Mouse (Mus musculus) CH12.LX (cell line): ENCODE measurements around the gene Nup155. TPM values are rescaled to one million over a fixed set of nuclear protein-coding genes. Genes with fewer than 3 reads are reported as not detected.

Source experiments
- DNase-seq: peaks from one replicate; pipeline ENCODE4 v3.0.0-alpha.2; 2013; ENCODE audit errors: extremely low read depth
- H3K27ac ChIP-seq: 2 replicates; pipeline ENCODE4 v1.5.1; 2012; ENCODE audit warnings: low read depth, mild to moderate bottlenecking, control low read depth, moderate library complexity; ENCODE audit not compliant: insufficient read depth
- H3K27me3 ChIP-seq: replicated peaks from 2 replicates; pipeline ENCODE3; 2012; ENCODE audit warnings: inconsistent platforms
- H3K36me3 ChIP-seq, 2 experiments: replicated peaks in 1 of 2; 2 replicates each; pipeline versions ENCODE3 to v1.6.1; 2012; ENCODE audit warnings: inconsistent platforms in 1 of 2, low read length in 1 of 2, mild to moderate bottlenecking in 1 of 2, mixed read lengths in 1 of 2, moderate library complexity in 1 of 2; ENCODE audit not compliant: control insufficient read depth in 1 of 2, insufficient read depth in 1 of 2
- H3K4me1 ChIP-seq, 2 experiments: 2 replicates each; pipeline ENCODE4 v1.6.1; 2012; ENCODE audit warnings: inconsistent platforms in 1 of 2, moderate library complexity in 1 of 2; ENCODE audit not compliant: insufficient read depth in 2 of 2, control insufficient read depth in 1 of 2
- H3K4me2 ChIP-seq: 2 replicates; pipeline ENCODE4 v1.6.1; 2012; ENCODE audit warnings: low read depth, mild to moderate bottlenecking, control low read depth; ENCODE audit not compliant: poor library complexity, insufficient read depth, severe bottlenecking
- H3K4me3 ChIP-seq, 3 experiments: fragments of 150-350 bp in 1 of 3; sonication (generic) in 1 of 3; replicated peaks in 1 of 3; 2 replicates each; pipeline versions ENCODE3 to v1.5.1; 2011 to 2012; ENCODE audit warnings: low read depth in 2 of 3, low read length in 2 of 3, mild to moderate bottlenecking in 2 of 3, moderate library complexity in 2 of 3, control low read depth in 1 of 3, improper control_type of control experiment in 1 of 3, inconsistent platforms in 1 of 3, mixed read lengths in 1 of 3; ENCODE audit not compliant: poor library complexity in 1 of 3
- H3K79me2 ChIP-seq: replicated peaks from 2 replicates; pipeline ENCODE4 v1.6.1; 2012; ENCODE audit warnings: mild to moderate bottlenecking, moderate library complexity; ENCODE audit not compliant: control insufficient read depth, poor library complexity, insufficient read depth, severe bottlenecking; ENCODE audit errors: extremely low read depth
- H3K9ac ChIP-seq: 2 replicates; pipeline ENCODE4 v1.6.1; 2012; ENCODE audit warnings: low read depth, mild to moderate bottlenecking, control low read depth, moderate library complexity; ENCODE audit not compliant: insufficient read depth
- H3K9me3 ChIP-seq: replicated peaks from 2 replicates; pipeline ENCODE3; 2012; ENCODE audit warnings: low read length, inconsistent platforms, mixed read lengths
- BHLHE40 ChIP-seq: IDR thresholded peaks from 2 replicates; pipeline ENCODE4 v1.6.1; 2011; ENCODE audit warnings: mild to moderate bottlenecking, low read depth, low read length, improper control_type of control experiment
- CTCF ChIP-seq, 2 experiments: IDR thresholded peaks in 1 of 2; conservative IDR thresholded peaks in 1 of 2; 2 replicates each; pipeline ENCODE4 v1.5.1; 2011 to 2012; ENCODE audit warnings: low read depth in 2 of 2, low read length in 2 of 2, improper control_type of control experiment in 1 of 2, inconsistent platforms in 1 of 2, mild to moderate bottlenecking in 1 of 2, moderate library complexity in 1 of 2
- E2F4 ChIP-seq: IDR thresholded peaks from 2 replicates; pipeline ENCODE4 v1.6.1; 2011; ENCODE audit warnings: low read depth, low read length, improper control_type of control experiment; ENCODE audit not compliant: insufficient replicate concordance
- ELF1 ChIP-seq: IDR thresholded peaks from 2 replicates; pipeline ENCODE4 v1.6.1; 2014; ENCODE audit warnings: low read depth, mild to moderate bottlenecking, inconsistent platforms, low read length, improper control_type of control experiment
- ETS1 ChIP-seq: conservative IDR thresholded peaks from 2 replicates; pipeline ENCODE4 v1.6.1; 2012; ENCODE audit warnings: low read depth, mild to moderate bottlenecking, inconsistent platforms, low read length, improper control_type of control experiment, moderate library complexity
- GABPA ChIP-seq: IDR thresholded peaks from 2 replicates; pipeline ENCODE4 v1.6.1; 2012; ENCODE audit warnings: low read depth, low read length, improper control_type of control experiment, inconsistent platforms; ENCODE audit not compliant: insufficient replicate concordance
- HCFC1 ChIP-seq: IDR thresholded peaks from 2 replicates; pipeline ENCODE4 v1.6.1; 2012; ENCODE audit warnings: low read depth, mild to moderate bottlenecking, inconsistent platforms, low read length, improper control_type of control experiment
- IRF4 ChIP-seq: IDR thresholded peaks from 2 replicates; pipeline ENCODE4 v1.6.1; 2014; ENCODE audit warnings: low read depth, mild to moderate bottlenecking, inconsistent platforms, low read length, improper control_type of control experiment
- JUN ChIP-seq: IDR thresholded peaks from 2 replicates; pipeline ENCODE4 v1.6.1; 2011; ENCODE audit warnings: low read depth, mild to moderate bottlenecking, low read length, improper control_type of control experiment, moderate library complexity; ENCODE audit not compliant: insufficient read depth
- JUND ChIP-seq: conservative IDR thresholded peaks from 2 replicates; pipeline ENCODE4 v1.6.1; 2011; ENCODE audit warnings: low read depth, low read length, improper control_type of control experiment
- KAT2A ChIP-seq: IDR thresholded peaks from 2 replicates; pipeline ENCODE4 v1.6.1; 2012; ENCODE audit warnings: low read length, improper control_type of control experiment, inconsistent platforms; ENCODE audit not compliant: insufficient replicate concordance
- MAX ChIP-seq: IDR thresholded peaks from 2 replicates; pipeline ENCODE4 v1.6.1; 2011; ENCODE audit warnings: low read length, improper control_type of control experiment
- MEF2A ChIP-seq: IDR thresholded peaks from 2 replicates; pipeline ENCODE4 v1.6.1; 2014; ENCODE audit warnings: low read depth, mild to moderate bottlenecking, inconsistent platforms, low read length, improper control_type of control experiment, borderline replicate concordance
- MXI1 ChIP-seq: IDR thresholded peaks from 2 replicates; pipeline ENCODE4 v1.6.1; 2011; ENCODE audit warnings: mild to moderate bottlenecking, low read depth, low read length, improper control_type of control experiment
- MYC ChIP-seq: IDR thresholded peaks from 2 replicates; pipeline ENCODE4 v1.6.1; 2011; ENCODE audit warnings: low read depth, mild to moderate bottlenecking, improper control_type of control experiment, low read length
- NELFE ChIP-seq: IDR thresholded peaks from 2 replicates; pipeline ENCODE4 v1.6.1; 2011; ENCODE audit warnings: low read depth, low read length, improper control_type of control experiment
- NRF1 ChIP-seq: IDR thresholded peaks from 2 replicates; pipeline ENCODE4 v1.6.1; 2014; ENCODE audit warnings: low read depth, mild to moderate bottlenecking, inconsistent platforms, low read length, improper control_type of control experiment, moderate library complexity
- POLR2A ChIP-seq: IDR thresholded peaks from 2 replicates; pipeline ENCODE4 v1.6.1; 2011; ENCODE audit warnings: low read depth, mild to moderate bottlenecking, improper control_type of control experiment, low read length
- RAD21 ChIP-seq: IDR thresholded peaks from 2 replicates; pipeline ENCODE4 v1.6.1; 2011; ENCODE audit warnings: low read depth, mild to moderate bottlenecking, low read length, improper control_type of control experiment, moderate library complexity
- SIN3A ChIP-seq: IDR thresholded peaks from 2 replicates; pipeline ENCODE4 v1.6.1; 2012; ENCODE audit warnings: low read length, improper control_type of control experiment, inconsistent platforms
- SMC3 ChIP-seq: IDR thresholded peaks from 2 replicates; pipeline ENCODE4 v1.6.1; 2011; ENCODE audit warnings: low read depth, low read length, improper control_type of control experiment
- TBP ChIP-seq: conservative IDR thresholded peaks from 2 replicates; pipeline ENCODE4 v1.6.1; 2011; ENCODE audit warnings: low read depth, low read length, improper control_type of control experiment
- TCF12 ChIP-seq: IDR thresholded peaks from 2 replicates; pipeline ENCODE4 v1.6.1; 2014; ENCODE audit warnings: low read depth, mild to moderate bottlenecking, inconsistent platforms, low read length, improper control_type of control experiment
- UBTF ChIP-seq: IDR thresholded peaks from 2 replicates; pipeline ENCODE4 v1.6.1; 2012; ENCODE audit warnings: low read depth, mild to moderate bottlenecking, inconsistent platforms, low read length, improper control_type of control experiment, moderate library complexity
- USF1 ChIP-seq: IDR thresholded peaks from 2 replicates; pipeline ENCODE4 v1.6.1; 2014; ENCODE audit warnings: low read depth, mild to moderate bottlenecking, inconsistent platforms, low read length, improper control_type of control experiment
- ZKSCAN1 ChIP-seq: IDR thresholded peaks from 2 replicates; pipeline ENCODE4 v1.6.1; 2012; ENCODE audit warnings: low read depth, inconsistent platforms, low read length, improper control_type of control experiment, borderline replicate concordance
- ZMIZ1 ChIP-seq: IDR thresholded peaks from 2 replicates; pipeline ENCODE4 v1.6.1; 2012; ENCODE audit warnings: low read depth, mild to moderate bottlenecking, inconsistent platforms, low read length, improper control_type of control experiment
- dilution Hi-C: fragments of 300-500 bp; cut with MboI; formaldehyde crosslinking; loops from 2 replicates; pipeline ENCODE4 v1.14.3; 2020; ENCODE audit warnings: low sequenced_read_pairs; ENCODE audit not compliant: extremely low pct_unique_long_range_greater_than_20kb, extremely low pct_ligation_motif_present
- in situ Hi-C: fragments of 300-500 bp; cut with MboI; formaldehyde crosslinking; loops from 3 replicates; pipeline ENCODE4 v1.14.3; 2019; ENCODE audit warnings: low sequenced_read_pairs, low pct_ligation_motif_present, low pct_unique_long_range_greater_than_20kb, mixed read lengths
- polyA plus RNA-seq: library from polyadenylated mRNA; unstranded; fragments of >175 nt; gene quantifications from 2 replicates; pipeline ENCODE4 v1.2.1, GENCODE M21; 2012; ENCODE audit warnings: low read depth; ENCODE audit not compliant: insufficient read length
- total RNA-seq, 2 experiments: library from RNA; depleted of rRNA; stranded (reverse); fragments of 300-350 nt in 1 of 2; fragments of >200 nt in 1 of 2; gene quantifications; 2 replicates each; pipeline ENCODE4 v1.2.3; 2012 to 2014

Nup155 gene
- total and polyA plus RNA-seq, 3 experiments: 37.4 to 45.0 (median 42.3) TPM

DNA sequence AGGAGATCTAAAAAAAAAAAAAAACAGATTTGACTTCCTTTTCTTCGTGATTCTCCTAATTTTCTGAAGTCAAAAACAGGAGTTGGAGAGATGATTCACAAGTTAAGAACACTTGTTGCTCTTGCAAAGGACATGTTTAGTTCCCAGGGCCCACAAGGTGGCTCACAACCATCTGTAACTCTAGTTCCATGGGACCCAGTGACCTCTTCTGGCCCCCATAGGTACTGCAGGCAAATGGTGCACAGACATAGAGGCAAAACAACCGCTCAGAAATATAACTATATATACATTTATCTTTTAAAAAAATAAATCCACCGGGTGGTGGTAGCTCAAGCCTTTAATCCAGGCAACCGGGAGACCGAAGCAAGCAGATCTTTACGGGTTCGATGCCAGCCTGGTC, 11.2 kb upstream of the Nup155 start:
- TF ChIP-seq RAD21: peak; percentile 53
- peak; percentile 50 to 98; a peak in 3 of 4 replicates for TF ChIP-seq CTCF (conservative IDR thresholded peaks at IDR 0.05 in 1 of 2, IDR thresholded peaks at IDR 0.05 in 1 of 2; ENCODE audit: low read depth in 2 of 2, low read length in 2 of 2)
- no peak for TF ChIP-seq HCFC1
- peak; percentile 37; the same call in 1 of the 2 replicates for TF ChIP-seq NELFE
- no peak for TF ChIP-seq TBP
- peak; percentile 50 for TF ChIP-seq SMC3
- no peak overlapping the region for H3K27ac ChIP-seq
- peaks cover 30% of the 10 kb centered on the region for H3K79me2 ChIP-seq
- H3K36me3 ChIP-seq: peaks cover 22 to 33% of the 10 kb centered on the region in 2 experiments
- dilution Hi-C loops (no loop called here), in situ Hi-C loops (no loop called here)
- no peaks in the 10 kb centered on the region for H3K27me3 ChIP-seq
- no peaks in the 10 kb centered on the region for H3K9me3 ChIP-seq
- peak; percentile 89 for DNase-seq
- peak overlapping the region; percentile 81; the same call in 1 of the 2 replicates for H3K9ac ChIP-seq
- H3K4me1 ChIP-seq: peaks cover 0 to 7% of the 10 kb centered on the region in 2 experiments; a peak in 2 of 4 replicates
- peak overlapping the region; percentile 95 for H3K4me2 ChIP-seq
- peak overlapping the region in 1 of 3 experiments; percentile 81 for H3K4me3 ChIP-seq

DNA sequence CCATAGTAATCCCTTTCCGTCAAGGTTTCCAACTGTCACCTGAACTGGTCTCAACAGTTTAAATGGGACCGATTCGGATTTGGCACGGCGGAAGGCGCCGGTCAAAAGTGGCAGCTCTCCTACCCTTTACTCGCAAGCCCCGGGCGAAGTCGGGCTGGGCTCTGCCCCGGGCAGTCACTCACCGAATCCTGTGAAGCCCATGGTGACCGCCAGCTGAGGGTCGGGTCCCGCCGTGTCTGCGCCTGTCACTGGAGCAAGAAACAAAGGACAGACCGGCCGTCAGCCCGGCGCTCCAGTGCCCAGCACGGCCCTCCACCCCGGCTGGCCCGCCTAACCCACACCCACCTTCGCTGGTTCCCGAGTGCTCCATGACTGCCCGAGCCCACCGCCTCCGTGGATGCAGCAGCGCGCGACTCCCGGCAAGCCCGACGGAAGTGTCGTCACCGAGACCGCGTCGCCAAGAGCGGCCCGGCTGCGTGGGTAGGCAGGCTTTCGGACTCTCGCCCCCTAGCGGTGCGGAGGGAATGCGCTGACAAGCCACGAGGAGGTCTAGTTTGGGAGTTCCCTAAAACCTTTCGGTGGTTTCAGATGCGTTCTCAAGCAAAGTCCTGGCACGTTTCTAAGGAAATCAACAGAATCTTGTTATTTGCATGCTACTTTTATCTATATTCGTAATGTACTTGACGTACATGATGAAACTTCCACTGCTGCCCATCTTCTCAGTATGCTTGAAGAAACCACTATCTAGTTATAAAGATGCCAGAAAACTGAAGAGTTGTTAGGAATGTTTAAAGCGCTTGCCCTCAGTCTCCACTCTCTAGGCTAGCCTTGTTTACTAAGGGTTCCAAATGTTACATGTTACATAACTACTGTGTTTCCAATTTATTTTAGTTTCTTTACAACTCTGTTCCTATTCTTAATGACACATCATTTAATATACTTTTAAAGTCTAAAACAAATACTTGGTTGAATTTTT, 10.0 kb upstream of the Nup155 start, which contains the start of gene Wdr70:
TSS of gene Wdr70 (minus strand) at position 436 of the 976 bp plus-strand sequence.
- in situ Hi-C loops: no loop called here
- DNase-seq: peak; percentile 95
- H3K9ac ChIP-seq: peak within 1 kb of the TSS; percentile 81
- H3K9me3 ChIP-seq: no peaks in the 10 kb centered on the region
- H3K4me2 ChIP-seq: peak within 1 kb of the TSS; percentile 95
- peak; percentile 92 for TF ChIP-seq TCF12
- TF ChIP-seq HCFC1: peak; percentile 95
- TF ChIP-seq ZMIZ1: peak; percentile 62; the same call in 1 of the 2 replicates
- peak; percentile 83 for TF ChIP-seq IRF4
- TF ChIP-seq KAT2A: peak; percentile 87; the same call in 1 of the 2 replicates
- TF ChIP-seq MXI1: peak; percentile 94
- no peak for TF ChIP-seq SMC3
- TF ChIP-seq JUND: no peak
- TF ChIP-seq ETS1: peak; percentile 52; the same call in 1 of the 2 replicates
- TF ChIP-seq ELF1: peak; percentile 67
- peak; percentile 50 to 89 for TF ChIP-seq CTCF (conservative IDR thresholded peaks at IDR 0.05 in 1 of 2, IDR thresholded peaks at IDR 0.05 in 1 of 2; ENCODE audit: low read depth in 2 of 2, low read length in 2 of 2)
- TF ChIP-seq ZKSCAN1: no peak
- peak; percentile 83; the same call in 1 of the 2 replicates for TF ChIP-seq SIN3A
- TF ChIP-seq BHLHE40: peak; percentile 97
- TF ChIP-seq TBP: 0 out of 2 replicates have a peak, but pooled peaks have one; percentile 31
- TF ChIP-seq GABPA: peak; percentile 97
- peak; percentile 84 for TF ChIP-seq POLR2A
- peak; percentile 77; the same call in 1 of the 2 replicates for TF ChIP-seq MEF2A
- no peak for TF ChIP-seq UBTF
- TF ChIP-seq MAX: peak; percentile 93
- TF ChIP-seq JUN: no peak
- TF ChIP-seq USF1: no peak
- peak; percentile 93 for TF ChIP-seq MYC
- no peak for TF ChIP-seq E2F4
- peak; percentile 84 for TF ChIP-seq NELFE
- TF ChIP-seq NRF1: peak; percentile 50; the same call in 1 of the 2 replicates
- TF ChIP-seq, all 38 proteins: peak for 19
- dilution Hi-C loops: no loop called here
- Histone ChIP-seq H3K36me3 (peaks cover 16 to 23% of the 10 kb centered on the region in 2 experiments), H3K4me3 (peak within 1 kb of the TSS; percentile 81 to 93 (median 89)), H3K27me3 (no peaks in the 10 kb centered on the region), H3K27ac (no peak within 1 kb of the TSS), H3K79me2 (peaks cover 39% of the 10 kb centered on the region), H3K4me1 (peaks cover 2 to 11% of the 10 kb centered on the region in 2 experiments; a peak in 3 of 4 replicates)
